Mouse (Mus musculus) yolk sac, embryonic 10.5 days (tissue): ENCODE results near the gene Prg4.

Source experiments
- DNase-seq: peaks from one replicate; pipeline ENCODE4 v3.0.0-alpha.2; 2017; ENCODE audit warnings: low spot score

Prg4 gene

DNA sequence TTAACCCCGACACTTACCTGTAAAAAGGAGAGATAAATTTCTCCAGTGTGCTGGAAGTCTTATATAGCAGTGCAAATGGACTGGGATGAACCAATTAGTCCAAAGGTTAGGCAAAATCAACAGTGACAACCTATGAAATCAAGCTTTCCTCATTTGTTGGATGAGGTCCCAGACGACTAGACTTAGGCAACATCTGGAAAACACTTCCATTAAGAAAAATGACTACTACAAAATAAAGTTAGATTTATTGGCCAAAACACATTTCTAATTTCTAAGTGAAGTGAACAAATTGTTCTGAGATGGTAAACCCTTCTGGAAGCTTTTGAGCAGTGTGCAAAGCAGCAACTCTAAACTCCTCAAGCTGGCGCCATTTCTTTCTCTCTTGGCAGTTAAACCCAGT lies at the start of gene Prg4:
Gene Prg4, minus strand, starts transcription at position 34 of the 400 bp plus-strand sequence.
- no peak for DNase-seq

- no peak for DNase-seq
Measured at GRCm38 (mm10) chr1:150513041-150513440, 47.1 kb upstream of the Prg4 start.

GRCm38 (mm10) chr1:150505794-150506193 lies 39.8 kb upstream of the Prg4 start:
- no peak for DNase-seq

GRCm38 (mm10) chr1:150503321-150503720 lies 37.4 kb upstream of the Prg4 start:
- DNase-seq = no peak

GRCm38 (mm10) chr1:150498177-150498576 lies 32.2 kb upstream of the Prg4 start:
- DNase-seq = no peak

DNA sequence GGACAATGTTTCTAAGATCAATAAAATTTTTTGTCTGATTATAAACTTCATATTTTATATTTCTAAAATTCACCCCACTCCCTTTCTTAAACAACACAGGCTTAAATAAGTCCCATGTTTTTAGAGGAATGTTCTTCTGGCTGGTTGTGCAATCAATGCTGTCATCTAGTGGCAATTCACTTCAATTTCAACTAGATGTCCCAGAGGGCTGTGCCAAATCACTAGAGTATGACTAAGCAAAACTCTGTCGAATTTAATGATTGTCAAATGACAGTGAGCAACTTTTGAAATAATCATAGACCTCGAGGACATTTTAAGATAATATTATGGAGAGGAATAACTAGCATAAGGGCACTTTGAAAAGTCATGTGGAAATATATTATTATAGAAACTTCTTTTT lies 31.7 kb upstream of the Prg4 start:
- DNase-seq = no peak

GRCm38 (mm10) chr1:150496626-150497302 lies 30.8 kb upstream of the Prg4 start:
- no peak for DNase-seq

DNA sequence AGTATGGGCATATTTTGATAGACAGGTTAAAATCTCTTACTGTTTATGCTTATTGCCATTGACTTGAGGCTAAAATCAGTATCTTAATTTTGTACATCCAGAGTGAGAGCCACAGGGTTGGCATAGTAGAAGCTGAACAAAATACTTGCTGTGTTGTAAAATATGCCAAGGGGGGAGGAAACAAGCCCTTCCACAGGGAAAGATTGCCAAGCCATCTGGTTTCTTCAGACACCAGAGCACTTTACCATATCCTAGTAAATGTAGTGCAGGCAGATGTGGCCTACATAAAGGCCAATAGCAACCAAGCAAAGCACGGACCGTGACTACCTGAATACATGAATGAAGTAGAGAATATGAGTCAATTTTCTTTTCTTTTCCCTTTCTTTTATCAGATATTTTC lies 23.2 kb upstream of the Prg4 start:
- DNase-seq = no peak

DNA sequence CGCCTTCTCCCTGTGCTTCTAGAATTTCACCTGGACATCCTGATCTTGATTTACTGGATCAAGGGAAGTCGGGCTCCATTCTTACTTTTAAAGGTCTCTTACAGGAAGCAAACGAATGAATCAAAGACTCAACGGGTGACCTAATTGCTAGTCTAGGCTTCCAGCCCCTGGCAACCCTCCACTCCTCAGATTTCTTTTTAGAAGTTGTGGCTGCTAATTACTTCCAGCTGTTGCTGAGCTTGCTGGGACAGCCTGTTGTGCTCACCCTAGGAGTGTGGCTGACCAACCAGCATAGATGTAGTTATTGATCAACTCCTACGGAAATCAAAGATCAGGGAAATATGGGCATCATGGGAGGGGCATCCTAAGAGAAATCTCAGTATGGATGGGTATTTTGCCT lies 14.7 kb upstream of the Prg4 start:
- no peak for DNase-seq

DNA sequence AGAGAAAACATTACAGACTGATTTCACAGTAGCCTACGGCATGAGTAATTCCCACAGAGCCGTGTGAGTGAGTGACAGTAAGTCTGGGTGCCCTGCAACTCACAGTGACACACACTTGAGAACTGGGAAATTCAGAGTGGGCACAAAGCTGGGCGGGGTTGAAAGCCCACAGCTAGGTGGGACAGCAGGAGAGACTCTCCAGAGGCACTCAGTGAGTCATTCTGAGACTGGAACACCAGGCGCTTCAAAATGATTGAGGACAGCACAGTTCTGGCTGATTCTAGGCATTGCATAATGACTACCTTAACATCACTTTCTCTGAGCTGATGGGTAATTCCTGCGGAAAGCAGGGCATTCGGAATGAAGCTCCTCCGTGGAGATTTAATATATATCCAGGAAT lies 6.6 kb upstream of the Prg4 start:
- DNase-seq = no peak

GRCm38 (mm10) chr1:150469992-150470391 lies 4.0 kb upstream of the Prg4 start:
- DNase-seq = no peak

DNA sequence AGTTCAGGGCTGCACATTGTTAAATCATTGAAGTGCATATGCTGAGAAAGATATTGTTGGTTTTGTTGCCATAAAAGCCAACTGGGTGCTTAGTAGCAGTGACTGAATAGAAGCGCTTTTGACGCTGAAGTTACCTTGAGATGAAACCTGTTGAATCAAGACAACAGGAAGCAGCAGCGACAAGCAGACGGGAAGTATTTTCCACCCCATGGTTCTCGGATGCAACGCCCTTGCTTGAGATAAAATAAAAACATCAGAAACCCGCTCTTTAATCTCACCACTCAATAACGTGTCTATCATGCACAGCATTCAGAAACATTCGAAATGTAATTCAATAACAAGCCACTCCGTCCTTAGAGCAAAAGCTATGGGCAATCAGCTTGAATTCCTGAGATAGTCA lies 601 bp downstream of the Prg4 start:
- no peak for DNase-seq

DNA sequence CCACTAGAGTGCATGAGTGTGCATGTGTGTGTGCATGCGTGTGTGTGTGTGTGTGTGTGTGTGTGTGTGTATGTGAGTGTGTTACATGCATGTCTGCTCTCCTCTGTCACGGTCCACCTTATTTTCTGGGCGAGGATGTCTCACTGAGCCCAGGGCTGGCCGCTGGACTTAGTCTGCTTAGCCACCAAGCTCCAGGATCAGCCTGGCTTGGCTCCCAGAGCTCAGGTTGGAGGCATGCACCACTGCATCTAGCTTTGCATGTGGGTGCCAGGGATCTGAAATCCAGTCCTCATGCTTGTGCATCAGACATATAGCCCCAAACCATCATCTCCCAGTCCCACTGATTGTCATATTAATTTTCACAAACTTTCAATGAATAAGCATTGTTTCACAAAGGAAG lies 2.3 kb downstream of the Prg4 start:
- DNase-seq = no peak

GRCm38 (mm10) chr1:150463068-150463467 lies 2.9 kb downstream of the Prg4 start:
- no peak for DNase-seq

GRCm38 (mm10) chr1:150460595-150460994 lies 5.4 kb downstream of the Prg4 start:
- no peak for DNase-seq

DNA sequence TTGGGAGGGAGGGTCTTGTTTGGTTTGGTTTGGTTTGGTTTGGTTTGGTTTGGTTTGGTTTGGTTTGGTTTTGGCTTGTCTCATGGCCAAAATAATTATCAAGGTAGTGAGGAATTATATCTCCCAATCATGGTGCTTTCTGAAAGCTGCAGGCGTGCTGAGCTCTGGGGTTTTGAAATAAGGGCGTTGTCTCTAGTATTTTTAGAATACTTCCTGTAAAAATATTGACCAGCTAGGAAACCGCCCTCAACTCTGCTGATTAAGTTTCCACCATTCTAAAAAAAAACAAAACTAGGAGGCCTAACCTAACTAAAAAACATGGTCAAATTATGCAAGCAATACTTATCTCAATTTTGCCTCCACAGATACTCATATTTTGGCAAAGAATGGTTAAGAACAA lies 6.4 kb downstream of the Prg4 start:
- DNase-seq = no peak

DNA sequence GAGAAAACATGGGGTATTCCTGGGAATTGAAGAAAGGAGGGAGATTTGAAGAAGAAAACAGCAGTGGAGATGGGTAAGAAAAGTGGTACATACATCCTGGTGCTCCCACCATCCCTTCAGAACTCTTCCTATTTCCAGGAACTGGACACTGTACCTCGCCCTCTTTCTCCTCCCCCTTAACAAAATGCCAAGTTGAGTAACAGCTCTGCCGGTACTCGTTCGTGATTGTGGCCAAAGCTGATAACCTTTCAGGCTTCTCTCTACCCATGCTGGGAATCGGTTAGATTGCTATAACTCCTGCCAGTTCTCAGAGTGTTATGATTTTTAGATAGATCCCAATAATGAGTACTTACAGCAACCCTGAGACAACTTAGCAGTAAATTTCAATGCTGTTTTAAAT lies 7.0 kb downstream of the Prg4 start:
- DNase-seq = no peak

- no peak for DNase-seq
Measured at GRCm38 (mm10) chr1:150441731-150442130, 24.2 kb downstream of the Prg4 start.

DNA sequence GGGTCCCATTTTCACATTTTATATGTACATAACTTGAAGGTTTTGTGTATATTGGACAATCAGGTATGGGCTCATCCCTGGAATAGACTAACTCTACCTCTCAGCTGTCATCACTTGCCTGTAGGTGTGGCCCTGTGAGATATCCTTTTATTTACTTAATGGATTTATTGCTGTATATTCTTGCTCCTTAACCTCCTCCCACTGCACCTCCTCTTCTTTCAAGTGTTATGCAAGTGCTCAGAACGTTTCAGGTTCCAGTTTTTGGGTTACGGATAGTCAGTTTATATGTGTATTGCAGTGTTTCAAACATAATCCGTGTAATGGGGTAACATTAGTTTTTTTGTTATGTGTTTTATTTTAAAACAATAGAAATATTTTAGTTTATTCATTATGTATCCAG lies 27.3 kb downstream of the Prg4 start:
- DNase-seq = no peak

GRCm38 (mm10) chr1:150426216-150426615 lies 39.7 kb downstream of the Prg4 start:
- no peak for DNase-seq

- DNase-seq = no peak
Measured at GRCm38 (mm10) chr1:150425665-150426064, 40.3 kb downstream of the Prg4 start.

DNA sequence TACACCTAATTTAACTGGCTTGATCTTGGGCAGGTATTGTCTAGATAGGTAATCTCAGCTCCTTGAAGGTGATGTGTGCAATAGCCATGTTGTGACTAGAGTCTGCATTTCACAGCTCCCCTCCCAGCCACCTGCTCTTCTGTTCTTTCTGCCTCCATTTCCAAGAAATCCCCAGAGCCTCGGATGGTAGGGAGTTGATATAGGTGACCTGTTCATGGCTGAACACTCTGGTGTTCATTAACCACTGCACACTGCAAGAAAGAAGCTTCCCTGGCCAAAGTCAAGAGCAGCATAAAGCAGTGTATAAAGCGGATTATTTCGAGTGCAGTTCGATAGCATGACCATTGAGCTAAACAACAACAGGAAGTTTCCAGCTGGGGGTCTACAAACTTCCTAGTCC lies 47.5 kb downstream of the Prg4 start:
- peak; percentile 55 for DNase-seq

- DNase-seq = no peak
Measured at GRCm38 (mm10) chr1:150416006-150416405, 50.0 kb downstream of the Prg4 start.

GRCm38 (mm10) chr1:150409996-150410395 lies 56.0 kb downstream of the Prg4 start:
- DNase-seq = no peak

DNA sequence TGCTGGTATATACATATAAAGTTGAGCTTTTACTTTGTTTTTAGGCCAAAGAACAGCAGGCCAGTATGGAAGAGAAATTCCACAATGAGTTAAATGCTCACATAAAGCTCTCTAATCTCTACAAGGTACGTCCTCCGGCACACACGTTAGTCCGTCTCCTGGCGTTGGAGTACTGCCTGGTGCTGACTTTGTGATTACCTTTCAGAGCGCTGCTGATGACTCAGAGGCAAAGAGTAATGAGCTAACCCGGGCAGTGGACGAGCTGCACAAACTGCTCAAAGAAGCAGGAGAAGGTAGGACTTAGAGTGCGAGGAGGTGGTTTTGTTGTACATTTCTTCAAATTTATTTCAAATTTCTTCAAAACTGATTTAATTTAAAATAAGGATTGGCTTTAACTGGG lies 58.7 kb downstream of the Prg4 start:
- no peak for DNase-seq
